Mouse (Mus musculus) limb, embryonic 11.5 days (tissue): ENCODE measurements around the gene Ank3. TPM values are rescaled to one million over a fixed set of nuclear protein-coding genes. Genes with fewer than 3 reads are reported as not detected.

Experiments used
- ATAC-seq: fragments of 200-750 bp; cut with Nextera tagmentation; 2 replicates; pipeline ENCODE4 v1.8.0; 2017; ENCODE audit warnings: low read depth; ENCODE audit not compliant: insufficient number of reproducible peaks, low FRiP score, low TSS enrichment
- DNase-seq: peaks from one replicate; pipeline ENCODE4 v3.0.0-alpha.2; 2015; ENCODE audit warnings: low spot score
- H3K27ac ChIP-seq: fragments of 300-500 bp; sonication (generic); replicated peaks from 2 replicates; pipeline ENCODE4 v1.5.1; 2014; ENCODE audit warnings: low read depth, mild to moderate bottlenecking, low read length
- H3K27me3 ChIP-seq: fragments of 300-500 bp; sonication (generic); 2 replicates; pipeline ENCODE4 v1.6.1; 2014; ENCODE audit warnings: mild to moderate bottlenecking, low read length, mixed read lengths; ENCODE audit not compliant: control insufficient read depth, insufficient read depth
- H3K36me3 ChIP-seq: fragments of 300-500 bp; sonication (generic); 2 replicates; pipeline ENCODE4 v1.6.1; 2014; ENCODE audit warnings: mild to moderate bottlenecking, low read length, moderate library complexity, mixed read lengths; ENCODE audit not compliant: control insufficient read depth, insufficient read depth
- H3K4me1 ChIP-seq: fragments of 300-500 bp; sonication (generic); 2 replicates; pipeline ENCODE4 v1.6.1; 2014; ENCODE audit warnings: low read length, mixed read lengths; ENCODE audit not compliant: control insufficient read depth, insufficient read depth
- H3K4me2 ChIP-seq: fragments of 300-500 bp; sonication (generic); 2 replicates; pipeline ENCODE4 v1.6.1; 2014; ENCODE audit warnings: low read depth, mild to moderate bottlenecking, moderate library complexity; ENCODE audit not compliant: severe bottlenecking
- H3K4me3 ChIP-seq: fragments of 300-500 bp; sonication (generic); 2 replicates; pipeline ENCODE4 v1.5.1; 2014; ENCODE audit warnings: low read depth, low read length
- H3K9ac ChIP-seq: fragments of 300-500 bp; sonication (generic); 2 replicates; pipeline ENCODE4 v1.6.1; 2014; ENCODE audit warnings: mild to moderate bottlenecking, low read length
- H3K9me3 ChIP-seq: fragments of 300-500 bp; sonication (generic); 2 replicates; pipeline ENCODE4 v1.6.1; 2016; ENCODE audit warnings: low read length; ENCODE audit not compliant: control insufficient read depth
- WGBS: fragments of 180-500 bp; shearing (Covaris S2); extraction: QIAGEN DNeasy Blood & Tissue Kit; methylation state at CpG from one replicate; pipeline ENCODE4 v1.1.7; 2014; 5-methylcytosine and 5-hydroxymethylcytosine counted together
- polyA plus RNA-seq: library from polyadenylated mRNA; unstranded; fragments of >200 nt; fragmentation: Nextera tagmentation; extraction: Ambion mirVana; gene quantifications from 2 replicates; pipeline ENCODE4 v1.2.1, GENCODE M21; 2014

Gene Ank3
- polyA plus RNA-seq, 1 experiment from 2014 or later = 22.3 TPM

- Histone ChIP-seq H3K27ac (no peak overlapping the region), H3K4me1 (no peaks in the 10 kb centered on the region), H3K9ac (no peak overlapping the region), H3K27me3 (no peaks in the 10 kb centered on the region), H3K4me3 (no peak overlapping the region), H3K4me2 (no peak overlapping the region), H3K9me3 (no peaks in the 10 kb centered on the region), H3K36me3 (no peaks in the 10 kb centered on the region)
- ATAC-seq (no peak), DNase-seq (no peak)
- WGBS = 77% methylated on average over 7 of the region's 7 CpGs
Observed at GRCm38 (mm10) chr10:69962976-69963375, 564.4 kb downstream of the Ank3 start.

- DNase-seq = peak; percentile 71
- no peaks in the 10 kb centered on the region for H3K4me1 ChIP-seq
- H3K27ac ChIP-seq = no peak overlapping the region
- WGBS = 16% methylated on average over 5 of the region's 5 CpGs
- no peak overlapping the region for H3K4me3 ChIP-seq
- no peak overlapping the region for H3K4me2 ChIP-seq
- no peaks in the 10 kb centered on the region for H3K27me3 ChIP-seq
- H3K9ac ChIP-seq = no peak overlapping the region
- H3K36me3 ChIP-seq = no peaks in the 10 kb centered on the region
- no peak for ATAC-seq
- no peaks in the 10 kb centered on the region for H3K9me3 ChIP-seq
Observed at GRCm38 (mm10) chr10:69964611-69965010, 566.0 kb downstream of the Ank3 start.

GRCm38 (mm10) chr10:69965085-69965484 is 566.5 kb downstream of the Ank3 start:
- Histone ChIP-seq H3K4me3 (no peak overlapping the region), H3K9me3 (no peaks in the 10 kb centered on the region), H3K27ac (no peak overlapping the region), H3K36me3 (no peaks in the 10 kb centered on the region), H3K27me3 (no peaks in the 10 kb centered on the region), H3K9ac (no peak overlapping the region), H3K4me1 (no peaks in the 10 kb centered on the region), H3K4me2 (no peak overlapping the region)
- DNase-seq (no peak), ATAC-seq (no peak)
- 83% methylated on average over 6 of the region's 6 CpGs for WGBS

GRCm38 (mm10) chr10:69967994-69968393 is 569.4 kb downstream of the Ank3 start:
- H3K4me2 ChIP-seq = no peak overlapping the region
- H3K27me3 ChIP-seq = no peaks in the 10 kb centered on the region
- 85% methylated on average over 3 of the region's 4 CpGs for WGBS
- H3K36me3 ChIP-seq = no peaks in the 10 kb centered on the region
- no peaks in the 10 kb centered on the region for H3K9me3 ChIP-seq
- no peak overlapping the region for H3K4me3 ChIP-seq
- no peak overlapping the region for H3K27ac ChIP-seq
- ATAC-seq = no peak
- no peaks in the 10 kb centered on the region for H3K4me1 ChIP-seq
- no peak overlapping the region for H3K9ac ChIP-seq
- DNase-seq = no peak

GRCm38 (mm10) chr10:69979636-69980035 is 581.1 kb downstream of the Ank3 start:
- no peak overlapping the region for H3K4me3 ChIP-seq
- H3K9ac ChIP-seq = no peak overlapping the region
- H3K27me3 ChIP-seq = no peaks in the 10 kb centered on the region
- no peak overlapping the region for H3K27ac ChIP-seq
- ATAC-seq (no peak), DNase-seq (no peak)
- no peaks in the 10 kb centered on the region for H3K36me3 ChIP-seq
- 93% methylated on average over 2 of the region's 2 CpGs for whole genome bisulfite sequencing
- H3K4me2 ChIP-seq = no peak overlapping the region
- H3K4me1 ChIP-seq = no peaks in the 10 kb centered on the region
- no peaks in the 10 kb centered on the region for H3K9me3 ChIP-seq

- Histone ChIP-seq H3K4me1 (no peaks in the 10 kb centered on the region), H3K27me3 (no peaks in the 10 kb centered on the region), H3K9me3 (no peaks in the 10 kb centered on the region), H3K9ac (no peak overlapping the region), H3K4me2 (no peak overlapping the region), H3K27ac (no peak overlapping the region), H3K4me3 (no peak overlapping the region), H3K36me3 (0 out of 2 replicates have a peak, but pooled peaks cover 2% of the 10 kb centered on the region)
- WGBS = 79% methylated on average over 21 of the region's 21 CpGs
- ATAC-seq (0 out of 2 replicates have a peak, but pooled peaks have one; percentile 31), DNase-seq (no peak)
Observed at GRCm38 (mm10) chr10:69981386-69982097, 583.0 kb downstream of the Ank3 start.

GRCm38 (mm10) chr10:69982701-69983100 is 584.1 kb downstream of the Ank3 start:
- H3K36me3 ChIP-seq = 0 out of 2 replicates have a peak, but pooled peaks cover 2% of the 10 kb centered on the region
- ATAC-seq = no peak
- 91% methylated on average over 4 of the region's 4 CpGs for WGBS
- H3K4me2 ChIP-seq = no peak overlapping the region
- H3K4me1 ChIP-seq = no peaks in the 10 kb centered on the region
- H3K9ac ChIP-seq = no peak overlapping the region
- no peak overlapping the region for H3K4me3 ChIP-seq
- H3K27me3 ChIP-seq = no peaks in the 10 kb centered on the region
- no peak for DNase-seq
- no peaks in the 10 kb centered on the region for H3K9me3 ChIP-seq
- H3K27ac ChIP-seq = no peak overlapping the region

- H3K4me2 ChIP-seq = no peak overlapping the region
- H3K27me3 ChIP-seq = no peaks in the 10 kb centered on the region
- H3K4me3 ChIP-seq = no peak overlapping the region
- DNase-seq (no peak), ATAC-seq (no peak)
- no peaks in the 10 kb centered on the region for H3K4me1 ChIP-seq
- no peak overlapping the region for H3K9ac ChIP-seq
- H3K27ac ChIP-seq = no peak overlapping the region
- 95% methylated on average over 11 of the region's 11 CpGs for WGBS
- H3K36me3 ChIP-seq = peaks cover 2% of the 10 kb centered on the region; the same call in 1 of the 2 replicates
- H3K9me3 ChIP-seq = no peaks in the 10 kb centered on the region
Observed at GRCm38 (mm10) chr10:69987496-69987895, 588.9 kb downstream of the Ank3 start.

GRCm38 (mm10) chr10:69997082-69997481 is 598.5 kb downstream of the Ank3 start:
- H3K9me3 ChIP-seq = no peaks in the 10 kb centered on the region
- ATAC-seq (no peak), DNase-seq (no peak)
- H3K4me3 ChIP-seq = no peak overlapping the region
- no peak overlapping the region for H3K4me2 ChIP-seq
- no peaks in the 10 kb centered on the region for H3K27me3 ChIP-seq
- H3K4me1 ChIP-seq = no peaks in the 10 kb centered on the region
- no peak overlapping the region for H3K9ac ChIP-seq
- H3K36me3 ChIP-seq = no peaks in the 10 kb centered on the region
- 86% methylated on average over 8 of the region's 8 CpGs for WGBS
- H3K27ac ChIP-seq = no peak overlapping the region
